Mouse (Mus musculus): ENCODE results near the gene Psrc1. TPM values are rescaled to one million over a fixed set of nuclear protein-coding genes. Genes with fewer than 3 reads are reported as not detected.
A peak's percentile ranks its signal among the peaks of the same experiment; 100 is the strongest.

Psrc1 gene
- polyA plus RNA-seq, 1 experiment from 2014 or later = 76.5 TPM

DNA sequence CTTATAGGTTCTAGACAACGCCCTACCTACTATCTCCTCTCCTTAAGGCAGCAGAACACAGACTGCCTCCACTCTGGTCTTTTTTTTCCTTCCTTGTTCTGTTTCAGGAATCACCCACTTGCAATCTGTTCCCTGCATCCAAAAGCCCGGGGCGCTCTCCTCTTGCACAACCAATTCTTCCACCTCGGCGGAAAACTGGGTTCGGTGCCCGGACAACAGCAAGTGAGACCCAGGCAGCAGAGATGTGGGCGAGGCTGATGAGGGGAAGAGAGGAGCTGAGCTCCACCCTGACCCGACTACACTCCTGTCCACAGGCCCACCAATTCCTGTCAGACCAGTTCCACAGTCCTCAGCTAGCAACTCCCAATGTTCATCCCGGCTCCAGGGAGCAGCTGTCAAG lies 2.5 kb downstream of the Psrc1 start:
- Histone ChIP-seq H3K9ac (no peak overlapping the region; the same call in 1 of the 2 replicates), H3K4me2 (no peak overlapping the region), H3K27ac (ENCODE audit: low read depth) (no peak overlapping the region), H3K36me3 (ENCODE audit: insufficient read depth) (peaks cover 26% of the 10 kb centered on the region), H3K4me3 (ENCODE audit: low read depth, low read length) (no peak overlapping the region), H3K4me1 (ENCODE audit: insufficient read depth) (peaks cover 24% of the 10 kb centered on the region), H3K9me3 (ENCODE audit: low read depth, low read length) (no peaks in the 10 kb centered on the region), H3K27me3 (ENCODE audit: insufficient read depth, low read length) (no peaks in the 10 kb centered on the region)
- DNase-seq (no peak), ATAC-seq (ENCODE audit: insufficient read depth) (no peak)
- TF ChIP-seq CTCF (IDR thresholded peaks at IDR 0.05; ENCODE audit: low read depth) = no peak
- WGBS = 78% methylated on average over 10 of the region's 10 CpGs

DNA sequence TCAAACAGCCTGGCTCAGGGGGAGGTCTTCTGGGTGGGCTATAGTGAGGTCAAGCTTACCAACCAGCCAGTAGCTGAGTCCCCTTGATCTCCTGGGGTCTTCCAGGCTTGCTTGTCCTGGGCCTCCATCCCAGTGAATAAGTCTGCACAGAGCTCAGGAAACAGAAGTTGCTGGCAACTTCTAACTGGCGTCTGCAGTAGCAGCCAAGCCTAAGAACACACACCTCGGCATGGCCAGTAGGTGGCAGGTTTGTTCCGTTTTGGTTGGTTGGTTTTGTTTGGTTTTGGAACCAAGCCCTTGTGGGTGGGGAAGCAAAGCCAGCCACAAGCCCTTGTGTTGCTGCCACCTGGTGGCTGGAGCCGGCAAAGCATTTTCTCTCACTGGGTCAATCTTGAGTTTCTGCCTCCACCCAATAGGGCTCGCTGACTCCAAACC lies 5.5 kb downstream of the Psrc1 start:
- Histone ChIP-seq H3K4me3 (ENCODE audit: low read depth, low read length) (no peak overlapping the region), H3K4me2 (peak overlapping the region; percentile 39), H3K27ac (ENCODE audit: low read depth) (peak overlapping the region; percentile 77), H3K27me3 (ENCODE audit: insufficient read depth, low read length) (no peaks in the 10 kb centered on the region), H3K9ac (peak overlapping the region; percentile 4; the same call in 1 of the 2 replicates), H3K36me3 (ENCODE audit: insufficient read depth) (peaks cover 33% of the 10 kb centered on the region), H3K4me1 (ENCODE audit: insufficient read depth) (peaks cover 17% of the 10 kb centered on the region), H3K9me3 (ENCODE audit: low read depth, low read length) (no peaks in the 10 kb centered on the region)
- DNase-seq (peak; percentile 100), ATAC-seq (ENCODE audit: insufficient read depth) (peak; percentile 71)
- WGBS = 2% methylated on average over 5 of the region's 5 CpGs
- TF ChIP-seq CTCF (IDR thresholded peaks at IDR 0.05; ENCODE audit: low read depth) = peak; percentile 98

DNA sequence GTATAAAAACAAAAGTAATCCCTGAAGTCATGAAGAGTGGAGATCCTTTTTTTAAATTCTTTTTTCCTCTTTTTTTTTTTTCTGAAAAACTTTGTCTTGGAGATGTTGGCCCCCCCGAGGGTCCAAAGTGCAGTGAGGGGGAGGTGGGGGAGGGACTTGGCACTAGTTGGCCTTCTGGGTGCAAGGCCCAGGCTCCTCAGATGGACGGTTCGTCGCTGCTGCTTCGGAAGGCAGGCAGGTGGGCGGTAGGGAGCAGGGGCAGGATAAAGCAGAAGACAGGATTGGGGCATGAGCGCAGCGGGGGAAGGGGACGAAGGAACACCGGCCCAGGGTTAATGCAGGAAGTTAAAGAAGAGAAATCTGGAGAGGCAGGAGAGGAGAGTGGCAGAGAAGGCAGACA lies 8.7 kb downstream of the Psrc1 start:
- H3K4me1 ChIP-seq (ENCODE audit: insufficient read depth) = peaks cover 7% of the 10 kb centered on the region; the same call in 1 of the 2 replicates
- peak overlapping the region; percentile 41; the same call in 1 of the 2 replicates for H3K4me2 ChIP-seq
- H3K4me3 ChIP-seq (ENCODE audit: low read depth, low read length) = no peak overlapping the region
- no peak for TF ChIP-seq CTCF (IDR thresholded peaks at IDR 0.05; ENCODE audit: low read depth)
- WGBS = 7% methylated on average over 10 of the region's 10 CpGs
- H3K9me3 ChIP-seq (ENCODE audit: low read depth, low read length) = no peaks in the 10 kb centered on the region
- no peaks in the 10 kb centered on the region for H3K27me3 ChIP-seq (ENCODE audit: insufficient read depth, low read length)
- ATAC-seq (ENCODE audit: insufficient read depth) (no peak), DNase-seq (peak; percentile 57)
- H3K9ac ChIP-seq = no peak overlapping the region; the same call in 1 of the 2 replicates
- H3K36me3 ChIP-seq (ENCODE audit: insufficient read depth) = peaks cover 13% of the 10 kb centered on the region; the same call in 1 of the 2 replicates
- peak overlapping the region; percentile 60; the same call in 1 of the 2 replicates for H3K27ac ChIP-seq (ENCODE audit: low read depth)

DNA sequence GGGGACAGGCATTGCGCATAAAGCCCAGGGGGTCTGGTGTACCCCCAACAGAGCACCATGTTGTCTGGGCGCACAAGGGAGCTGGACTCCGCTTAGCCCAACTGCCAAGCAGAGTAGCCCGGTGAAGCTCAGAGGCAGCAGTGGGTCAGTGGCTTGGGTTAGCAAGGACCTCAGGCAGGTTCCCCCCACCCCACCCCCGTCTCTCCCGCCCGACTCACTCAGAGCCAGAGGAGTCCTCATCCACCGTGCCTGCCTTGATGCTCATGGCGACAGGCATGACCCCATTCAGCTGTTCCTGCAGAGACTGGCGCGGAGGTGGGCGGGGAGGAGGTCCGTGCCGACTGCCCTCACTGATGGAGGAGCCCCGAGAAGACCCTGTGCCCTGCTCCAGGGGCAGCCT lies 9.2 kb downstream of the Psrc1 start:
- H3K4me3 ChIP-seq (ENCODE audit: low read depth, low read length) = no peak overlapping the region
- H3K27ac ChIP-seq (ENCODE audit: low read depth) = peak overlapping the region; percentile 60; the same call in 1 of the 2 replicates
- ATAC-seq (ENCODE audit: insufficient read depth) (0 out of 2 replicates have a peak, but pooled peaks have one; percentile 13), DNase-seq (no peak)
- H3K27me3 ChIP-seq (ENCODE audit: insufficient read depth, low read length) = no peaks in the 10 kb centered on the region
- H3K4me1 ChIP-seq (ENCODE audit: insufficient read depth) = peaks cover 7% of the 10 kb centered on the region; the same call in 1 of the 2 replicates
- H3K4me2 ChIP-seq = peak overlapping the region; percentile 41; the same call in 1 of the 2 replicates
- WGBS = 47% methylated on average over 14 of the region's 15 CpGs
- no peak overlapping the region; the same call in 1 of the 2 replicates for H3K9ac ChIP-seq
- no peak for TF ChIP-seq CTCF (IDR thresholded peaks at IDR 0.05; ENCODE audit: low read depth)
- H3K9me3 ChIP-seq (ENCODE audit: low read depth, low read length) = no peaks in the 10 kb centered on the region
- H3K36me3 ChIP-seq (ENCODE audit: insufficient read depth) = peaks cover 8% of the 10 kb centered on the region; the same call in 1 of the 2 replicates

DNA sequence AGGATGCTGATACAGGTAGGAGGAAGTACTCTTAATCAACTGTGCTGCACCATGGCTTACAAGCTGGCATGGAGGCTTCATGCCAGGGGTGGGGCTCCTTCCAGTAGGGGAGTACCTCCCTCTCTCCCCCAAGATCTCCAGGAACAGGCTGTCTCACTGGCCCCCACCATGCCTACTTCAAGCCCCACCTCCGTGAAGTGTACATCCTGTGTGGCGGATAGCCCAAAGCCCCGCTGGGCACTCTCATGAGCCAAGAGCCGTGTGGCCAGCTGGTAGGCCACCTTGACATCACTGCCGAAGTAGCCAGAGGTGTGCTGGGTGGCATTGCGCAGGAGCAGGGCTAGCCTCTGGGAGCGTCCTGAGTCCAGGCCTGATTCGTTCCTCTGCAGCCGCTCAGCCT lies 14.6 kb downstream of the Psrc1 start:
- no peak for ATAC-seq (ENCODE audit: insufficient read depth)
- no peak overlapping the region for H3K4me3 ChIP-seq (ENCODE audit: low read depth, low read length)

DNA sequence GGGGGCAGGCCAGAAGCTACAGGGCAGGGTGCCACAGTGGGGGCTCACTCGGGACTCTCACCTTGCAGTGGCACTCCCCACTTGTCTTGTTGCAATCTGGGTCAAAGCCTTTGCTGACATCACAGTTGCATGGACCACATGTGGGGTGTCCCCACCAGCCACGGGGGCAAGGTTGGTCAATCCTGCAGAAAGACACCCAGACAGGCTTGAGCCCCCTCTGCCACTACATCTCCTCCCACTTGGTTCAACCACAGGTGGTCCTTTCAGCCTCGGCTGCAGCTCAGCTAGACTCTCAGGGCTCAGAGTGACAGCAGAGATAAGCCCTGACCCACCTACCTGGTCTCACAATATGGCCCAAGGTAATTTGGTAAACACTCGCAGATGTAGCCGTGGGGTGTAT lies 16.8 kb downstream of the Psrc1 start:
- WGBS = 76% methylated on average over 5 of the region's 5 CpGs
- no peaks in the 10 kb centered on the region for H3K9me3 ChIP-seq (ENCODE audit: low read depth, low read length)
- ATAC-seq (ENCODE audit: insufficient read depth) (no peak), DNase-seq (no peak)
- H3K4me2 ChIP-seq = no peak overlapping the region
- H3K36me3 ChIP-seq (ENCODE audit: insufficient read depth) = 0 out of 2 replicates have a peak, but pooled peaks cover 3% of the 10 kb centered on the region
- H3K4me1 ChIP-seq (ENCODE audit: insufficient read depth) = no peaks in the 10 kb centered on the region
- H3K27me3 ChIP-seq (ENCODE audit: insufficient read depth, low read length) = no peaks in the 10 kb centered on the region
- H3K27ac ChIP-seq (ENCODE audit: low read depth) = no peak overlapping the region
- H3K4me3 ChIP-seq (ENCODE audit: low read depth, low read length) = no peak overlapping the region
- TF ChIP-seq CTCF (IDR thresholded peaks at IDR 0.05; ENCODE audit: low read depth) = no peak
- H3K9ac ChIP-seq = no peak overlapping the region

More for the DNA sequence above, 14.6 kb downstream of the Psrc1 start:
- no peak overlapping the region for H3K4me2 ChIP-seq
- H3K36me3 ChIP-seq (ENCODE audit: insufficient read depth) = 0 out of 2 replicates have a peak, but pooled peaks cover 11% of the 10 kb centered on the region
- TF ChIP-seq CTCF (IDR thresholded peaks at IDR 0.05; ENCODE audit: low read depth) = no peak
- 78% methylated on average over 9 of the region's 9 CpGs for WGBS
- H3K27ac ChIP-seq (ENCODE audit: low read depth) = no peak overlapping the region
- no peak for DNase-seq
- H3K4me1 ChIP-seq (ENCODE audit: insufficient read depth) = no peaks in the 10 kb centered on the region
- no peaks in the 10 kb centered on the region for H3K9me3 ChIP-seq (ENCODE audit: low read depth, low read length)
- no peak overlapping the region for H3K9ac ChIP-seq
- H3K27me3 ChIP-seq (ENCODE audit: insufficient read depth, low read length) = no peaks in the 10 kb centered on the region

DNA sequence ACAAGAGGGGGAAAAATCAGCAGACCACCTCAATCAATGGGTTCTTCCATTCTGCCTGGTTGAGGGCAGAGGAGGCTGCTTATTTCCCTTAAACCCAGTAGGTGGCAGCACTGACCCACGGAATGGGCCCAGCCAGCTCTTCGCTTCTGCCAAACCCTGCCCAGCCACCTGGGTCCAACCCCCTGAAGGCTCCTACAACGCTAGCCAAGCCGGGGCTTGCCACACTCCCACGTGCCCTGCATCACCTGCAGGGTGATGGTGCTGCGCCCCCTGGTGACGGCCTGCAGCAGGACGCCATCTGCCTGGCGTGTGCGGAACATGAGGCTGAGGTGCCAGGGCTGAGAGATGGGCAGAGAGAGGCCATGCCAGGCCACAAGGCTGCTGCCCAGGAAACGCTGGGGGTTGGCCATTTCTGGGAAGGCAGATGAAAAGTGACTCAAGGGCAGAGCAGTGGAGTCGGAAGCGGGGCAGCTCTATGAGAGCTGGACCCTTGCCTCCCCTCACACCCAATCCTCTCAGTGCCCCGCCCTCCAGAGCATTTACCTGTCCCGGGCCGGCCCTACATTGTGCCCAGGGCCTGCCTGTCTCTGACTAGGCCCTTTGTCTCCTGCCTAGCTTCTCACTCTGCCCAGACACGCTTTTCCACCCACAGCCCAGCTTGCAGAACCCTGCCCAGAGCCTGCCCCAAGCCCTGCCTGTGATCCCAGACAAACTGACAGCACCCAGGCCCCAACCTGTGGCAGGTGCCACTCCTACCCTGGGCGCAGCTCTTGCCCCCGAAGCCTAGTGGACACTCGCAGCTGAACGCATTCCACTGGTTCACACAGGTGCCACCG lies 18.3 kb downstream of the Psrc1 start:
- ATAC-seq (ENCODE audit: insufficient read depth) = peak; percentile 92
- Histone ChIP-seq H3K4me3 (ENCODE audit: low read depth, low read length) (no peak overlapping the region), H3K4me2 (peak overlapping the region; percentile 44), H3K9me3 (ENCODE audit: low read depth, low read length) (no peaks in the 10 kb centered on the region), H3K9ac (no peak overlapping the region), H3K27me3 (ENCODE audit: insufficient read depth, low read length) (no peaks in the 10 kb centered on the region), H3K4me1 (ENCODE audit: insufficient read depth) (no peaks in the 10 kb centered on the region), H3K27ac (ENCODE audit: low read depth) (no peak overlapping the region), H3K36me3 (ENCODE audit: insufficient read depth) (peaks cover 8% of the 10 kb centered on the region; the same call in 1 of the 2 replicates)
- 34% methylated on average over 22 of the region's 22 CpGs for WGBS
- peak; percentile 92 for DNase-seq
- TF ChIP-seq CTCF (IDR thresholded peaks at IDR 0.05; ENCODE audit: low read depth) = peak; percentile 99
